Mouse (Mus musculus) embryonic fibroblast, embryonic 13.5 days (primary cell): ENCODE results near the gene Tram2. TPM values are rescaled to one million over a fixed set of nuclear protein-coding genes. Genes with fewer than 3 reads are reported as not detected.

Experiments
- H3K27ac ChIP-seq: 2 replicates; pipeline ENCODE4 v1.5.1; 2012; ENCODE audit warnings: low read length, control low read depth, inconsistent platforms; ENCODE audit not compliant: insufficient read depth
- H3K4me1 ChIP-seq: 2 replicates; pipeline ENCODE4 v1.6.1; 2011; ENCODE audit warnings: low read length; ENCODE audit not compliant: control insufficient read depth, insufficient read depth
- H3K4me3 ChIP-seq: 2 replicates; pipeline ENCODE4 v1.5.1; 2011; ENCODE audit warnings: mild to moderate bottlenecking, control low read depth, low read length; ENCODE audit not compliant: insufficient read depth
- CTCF ChIP-seq: IDR thresholded peaks from 2 replicates; pipeline ENCODE4 v1.5.1; 2011; ENCODE audit warnings: mild to moderate bottlenecking, control low read depth, low read length, moderate library complexity, borderline replicate concordance; ENCODE audit not compliant: insufficient read depth
- POLR2A ChIP-seq: IDR thresholded peaks from 2 replicates; pipeline ENCODE4 v1.6.1; 2011; ENCODE audit warnings: low read depth, mild to moderate bottlenecking, control low read depth, low read length, moderate library complexity
- polyA plus RNA-seq: library from polyadenylated mRNA; stranded (reverse); fragments of >200 nt; gene quantifications from 2 replicates; pipeline ENCODE4 v1.2.4, GENCODE M21; 2011; ENCODE audit warnings: low read depth; ENCODE audit not compliant: missing spikeins, insufficient read length

Tram2 gene
- polyA plus RNA-seq, 1 experiment: 57.1 TPM

DNA sequence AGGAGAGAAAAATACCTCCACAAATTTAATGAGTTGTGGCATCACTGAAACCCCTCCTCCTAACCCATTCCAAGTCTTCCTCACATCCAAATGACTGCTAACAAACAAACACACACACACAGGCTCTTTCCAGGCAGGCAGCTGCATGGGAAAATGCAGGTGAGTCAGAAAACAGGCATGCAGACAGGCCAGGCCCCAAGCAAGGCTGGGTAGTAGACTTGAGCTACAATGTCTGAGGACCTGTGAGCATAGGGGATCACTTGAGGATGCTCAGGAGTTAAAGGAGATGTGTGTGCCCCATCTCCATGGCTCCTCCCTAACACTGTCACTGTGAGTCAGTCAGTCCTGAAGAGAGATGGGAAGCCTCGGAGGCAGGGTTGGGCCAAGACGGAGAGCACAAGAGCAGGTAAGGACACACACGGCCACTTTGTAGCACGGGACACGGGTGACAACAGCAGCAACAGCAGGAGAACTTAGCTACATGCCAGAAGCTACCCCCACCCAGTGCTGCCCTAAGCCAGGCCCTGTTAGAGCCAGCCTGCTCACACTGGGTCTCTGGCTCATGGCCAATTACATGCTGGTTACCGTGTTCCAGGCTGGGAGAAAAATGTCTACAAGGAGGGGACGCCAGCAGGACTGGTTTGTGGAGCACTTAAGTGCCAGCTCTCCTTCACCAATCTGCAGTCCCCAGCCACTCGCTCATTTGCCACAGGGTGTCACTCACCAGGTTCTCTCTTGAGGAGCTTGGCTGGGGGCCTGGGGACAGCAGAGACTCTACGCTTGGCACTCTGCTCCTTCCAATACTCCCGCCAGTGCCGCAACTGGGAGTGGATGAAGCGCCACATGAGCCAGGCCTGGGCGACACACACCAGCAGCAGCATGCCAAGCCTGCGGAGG is 76.5 kb downstream of the Tram2 start:
- TF ChIP-seq POLR2A: no peak
- no peak for TF ChIP-seq CTCF
- Histone ChIP-seq H3K4me3 (no peak overlapping the region), H3K27ac (no peak overlapping the region), H3K4me1 (peaks cover 12% of the 10 kb centered on the region; the same call in 1 of the 2 replicates)

DNA sequence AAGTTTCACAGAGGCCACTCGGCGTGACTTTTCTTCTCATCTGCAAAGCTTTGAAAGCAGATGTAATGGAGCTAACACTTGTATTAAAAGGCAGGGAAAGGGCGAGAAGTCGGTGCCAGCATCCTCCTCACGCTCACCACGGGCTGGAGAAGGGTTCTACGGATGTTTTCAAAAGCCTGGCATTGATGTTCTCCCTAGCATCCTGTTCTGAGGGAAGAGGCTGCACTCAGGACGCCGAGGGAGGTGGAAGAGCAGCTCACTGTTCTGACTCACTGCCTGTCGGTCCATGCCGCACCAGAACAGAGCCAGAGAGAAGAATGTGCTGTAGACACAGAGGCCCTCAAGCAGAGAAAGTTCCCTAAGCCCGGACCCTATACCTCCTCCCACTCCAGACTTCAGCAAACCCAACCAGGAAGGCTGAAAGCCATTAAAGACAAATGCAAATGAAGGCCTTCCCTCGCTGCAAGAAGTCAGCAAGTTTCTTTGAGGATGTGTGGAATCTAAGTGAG is 81.1 kb downstream of the Tram2 start:
- peaks cover 22% of the 10 kb centered on the region; the same call in 1 of the 2 replicates for H3K4me1 ChIP-seq
- H3K27ac ChIP-seq: peak overlapping the region; percentile 11; the same call in 1 of the 2 replicates
- TF ChIP-seq CTCF: no peak
- TF ChIP-seq POLR2A: no peak
- no peak overlapping the region for H3K4me3 ChIP-seq

DNA sequence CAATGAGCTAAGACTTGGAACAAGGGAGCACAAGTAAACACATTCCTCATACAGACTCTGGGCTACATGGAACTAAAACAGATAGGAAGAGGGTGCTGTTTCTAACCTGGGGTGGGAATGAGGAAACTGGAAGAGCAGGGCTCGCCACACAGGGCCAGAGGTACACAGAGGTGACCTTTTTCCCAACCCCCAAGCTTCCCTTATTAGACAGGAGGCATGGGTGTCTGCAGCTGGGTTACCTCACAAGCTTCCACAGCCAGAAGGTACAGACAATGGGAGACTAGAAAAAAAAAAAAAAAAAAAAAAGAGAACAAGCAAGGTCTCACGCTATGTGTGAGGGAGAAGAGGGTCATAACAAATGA is 81.7 kb downstream of the Tram2 start:
- Histone ChIP-seq H3K27ac (peak overlapping the region; percentile 11; the same call in 1 of the 2 replicates), H3K4me1 (peaks cover 17% of the 10 kb centered on the region; the same call in 1 of the 2 replicates), H3K4me3 (no peak overlapping the region)
- TF ChIP-seq CTCF (no peak), POLR2A (no peak)

DNA sequence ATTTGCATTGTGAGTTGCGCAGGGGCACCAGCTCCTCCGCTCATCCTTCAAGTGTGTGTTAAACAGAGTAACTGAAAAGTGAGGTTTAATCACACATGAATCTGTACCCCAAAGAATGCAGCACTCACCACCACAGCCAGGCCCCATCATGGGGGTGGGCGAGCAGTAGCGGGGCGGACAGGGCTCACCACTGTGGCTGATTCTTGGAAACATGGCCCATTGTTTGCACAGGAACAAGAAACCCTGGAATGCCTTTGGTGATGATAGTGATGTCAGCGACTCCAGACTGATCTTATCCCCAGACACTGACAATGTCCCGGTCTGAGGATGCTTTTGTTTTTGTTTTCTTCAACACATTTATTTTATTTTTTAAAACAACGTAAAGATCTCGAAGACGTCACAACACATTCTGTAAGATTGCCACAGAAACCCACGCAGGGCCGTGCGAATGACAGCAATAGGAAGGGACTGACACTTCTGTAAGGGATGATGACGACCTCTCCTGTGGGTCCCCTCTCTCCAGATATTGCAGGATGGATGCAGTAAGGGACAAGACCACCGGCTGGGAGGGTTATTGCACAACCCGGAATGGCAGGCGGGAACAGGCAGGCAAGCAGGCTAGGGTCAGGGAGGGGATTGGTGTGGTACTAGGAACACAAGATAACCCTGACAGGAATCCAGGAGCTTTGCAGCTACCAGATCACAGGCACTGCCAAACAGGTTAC is 82.3 kb downstream of the Tram2 start:
- no peak for TF ChIP-seq POLR2A
- TF ChIP-seq CTCF: no peak
- Histone ChIP-seq H3K27ac (0 out of 2 replicates have a peak overlapping the region, but pooled peaks have one; percentile 11), H3K4me3 (no peak overlapping the region), H3K4me1 (peaks cover 15% of the 10 kb centered on the region; the same call in 1 of the 2 replicates)

DNA sequence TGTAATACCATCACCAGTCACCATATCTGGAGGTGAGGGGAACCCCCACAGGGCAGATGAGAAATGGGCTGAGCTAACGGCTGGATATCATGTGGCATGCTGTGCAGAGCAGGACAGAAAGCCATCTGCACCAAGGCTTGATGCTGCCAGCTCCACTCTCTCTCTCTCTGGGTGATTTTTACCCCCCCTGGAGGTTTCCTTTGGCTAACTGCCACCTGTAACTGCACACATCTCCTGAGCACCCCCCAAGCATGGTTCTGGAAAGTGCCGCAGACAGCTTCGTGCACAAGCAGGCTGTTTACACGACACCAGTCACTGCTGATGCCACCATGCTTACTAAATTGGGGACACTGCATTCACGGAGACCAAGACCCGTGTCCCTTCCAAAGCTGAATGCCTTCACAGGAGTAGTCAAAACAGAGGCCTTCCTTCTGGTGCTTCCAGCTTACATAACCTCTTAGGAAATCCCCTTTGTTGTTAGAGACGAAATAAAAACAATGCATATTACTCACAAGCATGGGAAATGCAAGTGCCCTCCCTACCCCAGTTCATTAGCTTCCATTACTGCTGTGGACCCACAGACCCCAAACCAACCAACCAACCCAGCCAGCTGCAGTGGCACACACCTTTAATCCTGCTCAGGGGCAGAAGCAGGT is 83.6 kb downstream of the Tram2 start:
- H3K27ac ChIP-seq: no peak overlapping the region

DNA sequence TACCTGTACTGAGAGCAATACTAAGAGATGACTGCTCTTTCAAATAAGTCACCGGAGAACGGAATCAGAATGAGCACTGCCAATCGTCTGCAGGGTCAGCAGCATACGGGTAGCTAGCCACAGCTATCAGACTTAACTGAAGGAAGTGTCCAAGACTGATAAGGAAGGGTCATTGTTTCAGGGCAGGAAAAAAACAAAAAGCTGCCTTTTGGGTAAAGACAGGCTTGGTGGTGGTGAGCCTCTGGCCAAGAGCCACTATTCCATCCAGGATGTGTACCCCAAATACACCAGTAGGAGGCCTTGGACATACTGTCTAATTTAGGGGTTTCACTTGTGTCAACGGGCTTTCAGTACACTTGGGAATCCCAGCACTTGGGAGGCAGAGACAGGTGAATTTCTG is 84.7 kb downstream of the Tram2 start:
- Histone ChIP-seq H3K4me3 (no peak overlapping the region), H3K4me1 (peaks cover 21% of the 10 kb centered on the region), H3K27ac (no peak overlapping the region)
- TF ChIP-seq CTCF (no peak), POLR2A (no peak)

More for the DNA sequence above, 83.6 kb downstream of the Tram2 start:
- Histone ChIP-seq H3K4me1 (peaks cover 15% of the 10 kb centered on the region; the same call in 1 of the 2 replicates), H3K4me3 (no peak overlapping the region)
- TF ChIP-seq CTCF (no peak), POLR2A (no peak)

DNA sequence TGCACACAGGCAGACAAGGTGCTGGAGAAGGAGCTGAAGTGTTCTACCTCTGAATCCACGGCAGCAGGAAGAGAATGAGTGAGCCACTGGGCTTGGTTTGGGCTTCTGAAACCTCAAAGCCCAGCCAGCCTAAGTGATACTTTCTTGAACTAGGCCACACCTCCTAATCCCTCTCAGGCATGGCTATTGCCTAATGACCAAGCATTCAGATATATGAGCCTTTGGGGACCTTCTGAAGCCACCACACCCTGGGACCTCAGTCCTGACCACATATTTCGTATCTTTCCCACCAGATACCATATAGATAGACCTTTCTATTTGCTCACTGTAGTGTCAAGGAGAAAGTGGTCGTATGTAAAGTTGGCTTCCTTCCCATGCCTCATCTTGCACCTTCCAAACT is 85.3 kb downstream of the Tram2 start:
- H3K4me3 ChIP-seq: no peak overlapping the region
- no peak overlapping the region for H3K27ac ChIP-seq
- TF ChIP-seq CTCF (no peak), POLR2A (no peak)
- peaks cover 19% of the 10 kb centered on the region for H3K4me1 ChIP-seq

DNA sequence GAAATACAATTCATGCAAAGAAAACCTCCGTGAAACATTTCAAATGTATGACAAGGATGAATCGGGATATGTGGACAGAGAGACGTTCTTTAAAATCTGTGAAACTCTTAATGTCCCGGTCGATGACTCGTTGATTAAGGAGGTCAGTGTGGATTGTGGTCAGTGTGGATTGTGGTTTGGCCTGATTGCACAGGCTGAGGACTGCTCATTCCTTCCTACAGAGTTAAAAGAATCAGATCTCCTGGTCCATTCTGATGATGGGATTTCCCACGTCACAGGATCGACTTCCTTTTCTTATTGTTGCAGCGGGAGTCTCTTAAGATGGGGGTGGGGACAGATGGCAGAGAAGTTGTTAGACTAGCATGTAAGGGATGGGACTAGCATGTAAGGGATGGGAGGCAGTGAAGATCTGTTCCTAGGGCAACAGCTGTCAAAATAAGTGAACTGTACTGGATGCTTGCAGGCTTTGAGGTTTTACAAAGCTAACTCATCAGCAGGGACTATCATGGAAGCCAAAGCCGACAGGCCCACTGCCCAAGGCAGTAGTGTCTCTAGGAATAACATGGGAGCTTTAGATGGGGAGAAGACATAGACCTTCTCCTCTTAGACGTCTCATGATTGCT is 89.5 kb downstream of the Tram2 start:
- TF ChIP-seq POLR2A: no peak
- TF ChIP-seq CTCF: no peak
- Histone ChIP-seq H3K4me3 (no peak overlapping the region), H3K4me1 (peaks cover 6% of the 10 kb centered on the region), H3K27ac (no peak overlapping the region; the same call in 1 of the 2 replicates)

DNA sequence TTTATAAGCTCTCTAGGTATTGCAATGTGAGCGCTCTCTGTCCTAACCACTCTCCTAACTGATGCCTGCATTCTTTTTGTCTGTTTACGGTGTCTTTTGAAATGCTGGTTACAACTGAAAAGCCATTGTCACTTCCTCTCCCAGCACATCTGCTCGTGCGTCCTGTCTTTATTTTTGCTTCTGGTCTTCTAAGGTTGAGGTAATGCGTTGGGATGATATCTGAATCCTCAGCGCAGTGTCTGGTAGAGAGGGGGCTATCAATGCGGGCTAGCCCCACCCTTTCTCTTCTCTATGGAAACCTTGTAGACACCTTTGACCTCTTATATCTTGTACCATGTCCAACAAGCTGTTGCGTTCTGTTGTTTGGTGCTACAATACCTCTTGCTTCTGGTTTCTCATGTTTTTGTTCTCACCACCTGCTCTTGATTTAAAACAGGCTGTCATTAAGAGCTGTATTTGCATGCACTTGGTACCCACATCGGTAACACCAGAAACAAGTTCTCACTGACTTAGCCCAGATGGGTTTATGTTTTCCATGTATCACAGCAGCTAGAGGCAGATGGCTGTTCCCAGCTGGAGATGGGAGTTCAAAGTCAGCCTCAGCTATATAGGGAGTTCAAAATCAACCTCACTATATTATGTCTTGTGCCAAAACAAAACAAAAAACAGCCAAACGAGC is 92.5 kb downstream of the Tram2 start:
- Histone ChIP-seq H3K4me3 (no peak overlapping the region), H3K27ac (no peak overlapping the region), H3K4me1 (peaks cover 6% of the 10 kb centered on the region)
- TF ChIP-seq POLR2A (no peak), CTCF (no peak)
